Mouse (Mus musculus) intestine, embryonic 15.5 days (tissue): ENCODE data around the gene Dock4. TPM values are rescaled to one million over a fixed set of nuclear protein-coding genes. Genes with fewer than 3 reads are reported as not detected.

ENCODE experiments used
- ATAC-seq: fragments of 200-750 bp; cut with Nextera tagmentation; 2 replicates; pipeline ENCODE4 v1.8.0; 2017; ENCODE audit warnings: moderate TSS enrichment, moderate library complexity
- H3K27ac ChIP-seq: fragments of 300-500 bp; sonication (generic); 2 replicates; pipeline ENCODE4 v1.5.1; 2015; ENCODE audit warnings: mild to moderate bottlenecking, inconsistent platforms
- H3K27me3 ChIP-seq: fragments of 300-500 bp; sonication (generic); replicated peaks from 2 replicates; pipeline ENCODE4 v1.6.1; 2015; ENCODE audit warnings: inconsistent platforms
- H3K36me3 ChIP-seq: fragments of 300-500 bp; sonication (generic); 2 replicates; pipeline ENCODE4 v1.6.1; 2015; ENCODE audit warnings: inconsistent platforms
- H3K4me1 ChIP-seq: fragments of 300-500 bp; sonication (generic); replicated peaks from 2 replicates; pipeline ENCODE4 v1.6.1; 2015; ENCODE audit warnings: inconsistent platforms
- H3K4me2 ChIP-seq: fragments of 300-500 bp; sonication (generic); replicated peaks from 2 replicates; pipeline ENCODE4 v1.6.1; 2015; ENCODE audit warnings: mild to moderate bottlenecking, inconsistent platforms
- H3K4me3 ChIP-seq: fragments of 300-500 bp; sonication (generic); replicated peaks from 2 replicates; pipeline ENCODE4 v1.5.1; 2015; ENCODE audit warnings: inconsistent platforms
- H3K9ac ChIP-seq: fragments of 300-500 bp; sonication (generic); 2 replicates; pipeline ENCODE4 v1.6.1; 2015; ENCODE audit warnings: inconsistent platforms
- H3K9me3 ChIP-seq: fragments of 300-500 bp; sonication (generic); 2 replicates; pipeline ENCODE4 v1.6.1; 2016; ENCODE audit warnings: inconsistent platforms
- WGBS: fragments of 180-500 bp; shearing (Covaris S2); methylation state at CpG from one replicate; pipeline ENCODE4 v1.1.7; 2015; 5-methylcytosine and 5-hydroxymethylcytosine counted together
- polyA plus RNA-seq: library from polyadenylated mRNA; unstranded; fragments of >200 nt; fragmentation: Nextera tagmentation; extraction: Ambion mirVana; gene quantifications from 2 replicates; pipeline ENCODE4 v1.2.1, GENCODE M21; 2015

The Dock4 gene
- polyA plus RNA-seq, 1 experiment from 2014 or later: 5.7 TPM

DNA sequence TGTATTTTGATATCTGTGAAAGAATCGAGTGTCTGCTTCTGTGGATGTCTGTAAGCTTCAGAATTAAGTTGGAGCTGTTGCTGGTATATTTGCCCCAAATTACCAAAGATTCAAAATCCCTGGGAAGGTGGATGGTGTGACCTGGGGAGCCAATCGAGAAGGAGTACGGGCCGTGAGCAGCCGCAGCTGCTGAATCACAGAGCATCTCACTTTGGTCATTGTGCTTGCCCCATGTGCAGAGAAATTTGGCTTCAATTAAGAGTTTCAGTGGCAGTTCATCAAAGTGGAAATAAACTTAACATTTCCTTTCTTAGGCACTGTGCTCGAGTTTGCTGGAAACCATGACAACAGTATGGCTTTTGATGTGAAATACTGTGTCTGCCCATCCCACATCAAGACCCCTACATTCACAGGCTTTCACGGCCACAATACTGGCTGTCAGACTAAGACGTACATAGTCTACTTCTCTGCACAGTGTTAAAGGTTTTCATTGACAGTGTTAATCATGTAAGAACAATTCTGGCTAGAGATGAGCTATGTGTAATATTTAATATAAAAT is 321.6 kb downstream of the Dock4 start:
- H3K4me3 ChIP-seq: no peak overlapping the region
- no peaks in the 10 kb centered on the region for H3K36me3 ChIP-seq
- 81% methylated on average over 8 of the region's 8 CpGs for WGBS
- H3K4me1 ChIP-seq: no peaks in the 10 kb centered on the region
- no peaks in the 10 kb centered on the region for H3K9me3 ChIP-seq
- H3K27me3 ChIP-seq: no peaks in the 10 kb centered on the region
- H3K4me2 ChIP-seq: no peak overlapping the region
- no peak for ATAC-seq
- H3K27ac ChIP-seq: no peak overlapping the region
- no peak overlapping the region for H3K9ac ChIP-seq

- Histone ChIP-seq H3K9me3 (no peaks in the 10 kb centered on the region), H3K4me1 (no peaks in the 10 kb centered on the region), H3K36me3 (no peaks in the 10 kb centered on the region), H3K9ac (no peak overlapping the region), H3K27me3 (no peaks in the 10 kb centered on the region), H3K4me2 (no peak overlapping the region), H3K4me3 (no peak overlapping the region), H3K27ac (no peak overlapping the region)
- no peak for ATAC-seq
- 71% methylated on average over 1 of the region's 1 CpGs for WGBS
These were observed 327.3 kb downstream of the Dock4 start for GRCm38 (mm10) chr12:40773091-40773490.

GRCm38 (mm10) chr12:40781554-40781953 is 335.8 kb downstream of the Dock4 start:
- no peak for ATAC-seq
- no peak overlapping the region for H3K27ac ChIP-seq
- H3K4me2 ChIP-seq: no peak overlapping the region
- no peak overlapping the region for H3K9ac ChIP-seq
- WGBS: 80% methylated on average over 6 of the region's 6 CpGs
- H3K27me3 ChIP-seq: no peaks in the 10 kb centered on the region
- no peak overlapping the region for H3K4me3 ChIP-seq
- no peaks in the 10 kb centered on the region for H3K9me3 ChIP-seq
- H3K36me3 ChIP-seq: no peaks in the 10 kb centered on the region
- no peaks in the 10 kb centered on the region for H3K4me1 ChIP-seq

- Histone ChIP-seq H3K27ac (0 out of 2 replicates have a peak overlapping the region, but pooled peaks have one; percentile 9), H3K9me3 (no peaks in the 10 kb centered on the region), H3K4me2 (no peak overlapping the region), H3K27me3 (no peaks in the 10 kb centered on the region), H3K4me3 (no peak overlapping the region), H3K9ac (no peak overlapping the region), H3K4me1 (0 out of 2 replicates have a peak, but pooled peaks cover 4% of the 10 kb centered on the region), H3K36me3 (no peaks in the 10 kb centered on the region)
- ATAC-seq: no peak
- WGBS: 28% methylated on average over 3 of the region's 3 CpGs
These were observed 342.9 kb downstream of the Dock4 start for GRCm38 (mm10) chr12:40788621-40789111.

GRCm38 (mm10) chr12:40789379-40790361 is 343.9 kb downstream of the Dock4 start:
- Histone ChIP-seq H3K9ac (no peak overlapping the region), H3K4me3 (no peak overlapping the region), H3K4me2 (no peak overlapping the region), H3K27ac (no peak overlapping the region), H3K4me1 (0 out of 2 replicates have a peak, but pooled peaks cover 4% of the 10 kb centered on the region), H3K36me3 (no peaks in the 10 kb centered on the region), H3K27me3 (no peaks in the 10 kb centered on the region), H3K9me3 (no peaks in the 10 kb centered on the region)
- 70% methylated on average over 10 of the region's 10 CpGs for WGBS
- no peak for ATAC-seq

DNA sequence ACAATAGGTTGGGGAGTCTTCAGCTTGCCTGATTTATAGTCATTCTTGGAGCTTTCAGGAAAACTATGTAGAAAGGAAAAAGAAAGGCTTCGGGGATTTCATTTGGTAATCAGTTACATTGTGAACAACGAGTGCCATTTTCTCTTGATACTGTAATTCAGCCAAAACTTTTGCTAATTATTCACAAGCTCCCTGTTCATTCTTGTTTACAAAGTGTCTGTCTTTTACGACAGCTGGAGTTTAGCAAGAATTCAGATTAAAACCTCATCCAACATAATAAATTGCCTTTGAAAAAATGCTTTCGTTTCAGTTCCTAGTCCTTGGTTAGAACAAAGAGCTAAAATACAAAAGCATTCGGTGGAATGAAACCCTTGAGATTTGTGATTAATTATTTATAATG is 345.5 kb downstream of the Dock4 start:
- Histone ChIP-seq H3K27ac (no peak overlapping the region), H3K4me3 (no peak overlapping the region), H3K27me3 (no peaks in the 10 kb centered on the region), H3K4me1 (0 out of 2 replicates have a peak, but pooled peaks cover 4% of the 10 kb centered on the region), H3K36me3 (no peaks in the 10 kb centered on the region), H3K9me3 (no peaks in the 10 kb centered on the region), H3K4me2 (no peak overlapping the region), H3K9ac (no peak overlapping the region)
- 48% methylated on average over 5 of the region's 5 CpGs for WGBS
- ATAC-seq: no peak

DNA sequence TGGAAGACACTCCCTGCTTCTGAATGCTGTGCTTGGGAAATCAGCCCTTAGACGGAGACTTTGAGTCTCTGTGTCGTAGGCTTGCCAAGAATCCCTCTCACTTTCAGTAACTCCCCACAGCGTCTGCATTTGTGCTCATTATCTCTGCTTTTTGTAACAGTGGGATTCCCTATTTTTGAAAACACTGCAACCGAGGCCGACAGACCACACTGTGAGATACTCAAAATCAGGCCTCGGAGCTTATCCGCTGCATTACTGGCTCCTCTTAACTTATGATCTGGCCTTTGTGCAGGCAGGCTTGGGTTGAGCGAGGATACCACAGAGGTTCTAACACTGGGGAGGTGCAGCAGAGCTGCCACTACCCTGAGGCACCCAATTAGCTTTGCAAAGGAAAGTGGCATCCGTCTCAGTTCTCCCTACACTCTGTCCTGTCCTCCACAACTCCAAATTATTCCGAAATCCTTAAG is 346.5 kb downstream of the Dock4 start:
- H3K4me2 ChIP-seq: no peak overlapping the region
- H3K27ac ChIP-seq: no peak overlapping the region
- 56% methylated on average over 10 of the region's 10 CpGs for WGBS
- no peaks in the 10 kb centered on the region for H3K36me3 ChIP-seq
- H3K9me3 ChIP-seq: no peaks in the 10 kb centered on the region
- H3K9ac ChIP-seq: no peak overlapping the region
- H3K4me3 ChIP-seq: no peak overlapping the region
- ATAC-seq: no peak
- peaks cover 6% of the 10 kb centered on the region; the same call in 1 of the 2 replicates for H3K4me1 ChIP-seq
- H3K27me3 ChIP-seq: no peaks in the 10 kb centered on the region

DNA sequence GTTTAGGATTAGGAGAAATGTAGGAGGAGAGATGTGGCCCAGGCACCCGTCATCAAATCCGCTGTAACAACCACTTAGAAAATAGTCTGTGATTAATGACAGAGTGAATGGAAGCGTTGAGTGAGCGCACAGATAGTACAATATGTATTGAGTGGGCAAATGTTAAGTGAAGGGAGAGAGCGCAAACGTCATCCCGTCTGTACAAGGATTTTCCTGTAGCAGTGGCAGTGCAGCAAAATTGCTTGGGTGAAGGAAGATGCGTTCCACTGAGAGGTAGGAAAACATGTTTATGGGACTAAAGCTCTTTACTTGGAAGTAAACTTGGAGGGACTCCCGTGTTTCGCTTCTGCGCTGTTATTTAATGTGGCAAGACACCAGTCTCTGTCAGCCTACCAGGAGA is 348.3 kb downstream of the Dock4 start:
- Histone ChIP-seq H3K27me3 (no peaks in the 10 kb centered on the region), H3K4me2 (no peak overlapping the region), H3K36me3 (no peaks in the 10 kb centered on the region), H3K4me1 (peaks cover 6% of the 10 kb centered on the region; the same call in 1 of the 2 replicates), H3K9ac (no peak overlapping the region), H3K27ac (no peak overlapping the region), H3K4me3 (no peak overlapping the region), H3K9me3 (no peaks in the 10 kb centered on the region)
- no peak for ATAC-seq
- WGBS: 62% methylated on average over 11 of the region's 11 CpGs

DNA sequence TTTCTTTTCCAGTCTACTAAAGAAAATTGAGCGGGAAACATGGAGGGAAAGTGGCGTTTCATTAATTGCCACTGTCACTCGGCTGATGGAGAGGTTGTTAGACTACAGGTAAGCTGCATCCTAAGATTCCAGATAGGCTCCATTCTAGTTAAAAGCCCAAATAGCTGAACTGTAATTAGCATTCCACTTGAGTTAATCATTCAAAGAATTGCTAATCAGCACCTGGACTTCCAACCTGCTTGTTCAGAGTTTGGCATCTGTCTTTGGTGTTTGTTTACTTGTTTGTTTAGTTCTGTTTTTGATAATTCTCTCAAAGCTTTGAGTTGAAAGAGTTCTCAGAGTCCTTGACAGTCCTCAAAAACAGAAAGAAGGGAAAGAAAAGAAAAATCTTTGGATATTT is 349.0 kb downstream of the Dock4 start:
- no peaks in the 10 kb centered on the region for H3K36me3 ChIP-seq
- H3K4me1 ChIP-seq: peaks cover 6% of the 10 kb centered on the region; the same call in 1 of the 2 replicates
- no peak overlapping the region for H3K4me3 ChIP-seq
- H3K27ac ChIP-seq: no peak overlapping the region
- no peak overlapping the region for H3K4me2 ChIP-seq
- H3K27me3 ChIP-seq: no peaks in the 10 kb centered on the region
- 65% methylated on average over 3 of the region's 3 CpGs for WGBS
- H3K9ac ChIP-seq: no peak overlapping the region
- ATAC-seq: no peak
- H3K9me3 ChIP-seq: no peaks in the 10 kb centered on the region

DNA sequence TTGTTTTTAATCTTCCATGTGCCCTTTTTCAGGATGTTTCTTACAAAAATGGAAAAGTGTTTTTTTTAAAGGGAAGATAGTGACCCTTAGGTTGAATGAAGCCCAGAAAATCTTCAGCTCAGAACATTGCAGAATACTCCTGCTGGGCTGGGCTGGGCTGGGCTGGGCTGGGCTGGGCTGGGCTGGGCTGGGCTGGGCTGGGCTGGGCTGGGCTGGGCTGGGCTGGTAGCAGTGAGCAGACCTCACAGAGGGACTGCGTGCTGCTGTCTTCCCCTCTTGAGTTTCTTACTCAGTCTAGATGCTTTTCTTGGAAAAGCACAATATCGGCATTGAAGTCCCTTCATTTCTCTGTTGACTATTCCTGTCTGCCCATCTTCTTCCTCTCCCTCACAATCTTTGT is 350.0 kb downstream of the Dock4 start:
- Histone ChIP-seq H3K27ac (no peak overlapping the region), H3K4me2 (no peak overlapping the region), H3K36me3 (no peaks in the 10 kb centered on the region), H3K9ac (no peak overlapping the region), H3K4me3 (no peak overlapping the region), H3K9me3 (no peaks in the 10 kb centered on the region), H3K4me1 (peaks cover 6% of the 10 kb centered on the region; the same call in 1 of the 2 replicates), H3K27me3 (no peaks in the 10 kb centered on the region)
- WGBS: 43% methylated on average over 2 of the region's 2 CpGs
- no peak for ATAC-seq

- Histone ChIP-seq H3K36me3 (no peaks in the 10 kb centered on the region), H3K27me3 (no peaks in the 10 kb centered on the region), H3K9me3 (no peaks in the 10 kb centered on the region), H3K4me2 (no peak overlapping the region), H3K9ac (no peak overlapping the region), H3K4me3 (no peak overlapping the region), H3K27ac (no peak overlapping the region), H3K4me1 (peaks cover 6% of the 10 kb centered on the region; the same call in 1 of the 2 replicates)
- WGBS: 34% methylated on average over 14 of the region's 14 CpGs
- ATAC-seq: peak; percentile 25; the same call in 1 of the 2 replicates
These were observed 351.2 kb downstream of the Dock4 start for GRCm38 (mm10) chr12:40796813-40797491.
